ENCODE assay signal across 26 mouse cellular contexts in the genomic region with DNA sequence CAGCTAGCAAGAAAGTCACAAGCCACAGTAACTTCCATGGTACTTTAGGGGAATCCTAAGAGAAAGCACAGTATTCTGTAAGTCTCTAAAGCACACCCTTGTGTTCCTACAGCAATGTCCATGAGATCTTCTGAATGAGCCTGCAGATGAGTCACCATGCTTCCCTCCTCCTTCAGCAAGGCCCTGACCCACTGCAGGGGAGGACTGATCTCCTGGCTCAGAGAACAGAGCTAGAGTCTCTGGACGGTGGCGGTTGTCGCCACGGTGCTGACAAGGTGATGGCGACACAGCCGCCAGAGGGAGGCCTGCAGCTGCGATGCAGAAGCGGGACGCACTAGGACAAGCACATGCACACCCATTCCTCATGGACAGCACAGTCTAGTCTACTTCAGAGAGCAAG. TPM values are rescaled to one million over a fixed set of nuclear protein-coding genes. Genes with fewer than 3 reads are reported as not detected.
DNase-seq lines count a peak whose midpoint lies in the region; TF ChIP-seq lines count a peak whose summit lies in the region.
"Had no signal": no experiment of that assay in that cellular context is flagged by ENCODE, and none has a peak within 500 bp of the region (broad histone marks: within the 10 kb centered on the region; RNA-seq: fewer than 3 reads in every experiment).

No protein-coding gene starts in this region.

- H3K4me1 ChIP-seq in limb, embryonic 10.5 days: no peaks in the 10 kb centered on the region
- H3K4me1 ChIP-seq: embryonic facial prominence, embryonic 10.5 days; embryonic facial prominence, embryonic 15.5 days; forebrain, embryonic 13.5 days; hindbrain, embryonic 10.5 days; hindbrain, embryonic 15.5 days; stomach, embryonic 15.5 days had no signal

- H3K36me3 ChIP-seq in limb, embryonic 10.5 days: peaks cover 84% of the 10 kb centered on the region

- no peak for TF ChIP-seq CTCF in layer of hippocampus, adult 2 months (conservative IDR thresholded peaks at IDR 0.05)

- DNase-seq in adrenal gland, adult (ENCODE audit: inconsistent age in 2 of 2, low spot score in 1 of 2): peak; percentile 61 to 70
- DNase-seq in adrenal gland, postnatal 4 days (ENCODE audit: low spot score in 2 of 2): no peak
- DNase-seq in layer of hippocampus, adult 2 months (ENCODE audit: low spot score in 2 of 2): no peak
- no peak for DNase-seq in layer of hippocampus, adult 11-12 months (ENCODE audit: low spot score)
- peak; percentile 56 for DNase-seq in NIH3T3 (ENCODE audit: low read depth)
- DNase-seq in adrenal gland, postnatal 36 days: peak; percentile 44 to 51
- no peak for DNase-seq in limb, embryonic 10.5 days (ENCODE audit: low spot score)
- DNase-seq in kidney, postnatal 10 days: no peak
- DNase-seq: cerebellum, adult 18-20 months; cerebellum, postnatal 25 days; gastrocnemius, postnatal 36 days; heart, postnatal 14 days; kidney, adult 2 months; kidney, postnatal 4 days; lung, embryonic 14.5 days; lung, postnatal 14 days; right cerebral cortex, postnatal 25 days; thymus, postnatal 14 days had no signal

- peak overlapping the region; percentile 78 for H3K27ac ChIP-seq in layer of hippocampus, adult 2 months
- no peak overlapping the region for H3K27ac ChIP-seq in limb, embryonic 10.5 days
- H3K27ac ChIP-seq: embryonic facial prominence, embryonic 10.5 days; embryonic facial prominence, embryonic 15.5 days; forebrain, embryonic 13.5 days; hindbrain, embryonic 10.5 days; hindbrain, embryonic 15.5 days; limb, embryonic 12.5 days; stomach, embryonic 15.5 days had no signal

- no peaks in the 10 kb centered on the region for H3K9me3 ChIP-seq in limb, embryonic 10.5 days (replicated peaks)
- H3K9me3 ChIP-seq: embryonic facial prominence, embryonic 10.5 days; embryonic facial prominence, embryonic 15.5 days; forebrain, embryonic 13.5 days; G1E; hindbrain, embryonic 10.5 days; hindbrain, embryonic 15.5 days; limb, embryonic 12.5 days; stomach, embryonic 15.5 days had no signal

- H3K27me3 ChIP-seq in limb, embryonic 10.5 days (ENCODE audit: low read depth, poor library complexity, severe bottlenecking): no peaks in the 10 kb centered on the region
- H3K27me3 ChIP-seq: embryonic facial prominence, embryonic 15.5 days; forebrain, embryonic 13.5 days; hindbrain, embryonic 15.5 days; limb, embryonic 12.5 days; stomach, embryonic 15.5 days had no signal

- 95% methylated on average over 9 of the region's 9 CpGs for WGBS in limb, embryonic 10.5 days

- no peak overlapping the region for H3K4me3 ChIP-seq in layer of hippocampus, adult 2 months
- H3K4me3 ChIP-seq in limb, embryonic 10.5 days: no peak overlapping the region
- H3K4me3 ChIP-seq: embryonic facial prominence, embryonic 10.5 days; embryonic facial prominence, embryonic 15.5 days; forebrain, embryonic 13.5 days; hindbrain, embryonic 10.5 days; hindbrain, embryonic 15.5 days; limb, embryonic 12.5 days; stomach, embryonic 15.5 days had no signal

RNA-seq across cellular contexts. Expression of a gene that starts 9.0 kb away (rescaled TPM):
- 10 to 100 TPM; 50.3 to 65.3 TPM for total RNA-seq in adrenal gland, postnatal 4 days (2021)
- total RNA-seq in layer of hippocampus, adult 2 months (2021): 100 to 1,000 TPM; 101 to 105 TPM
- 10 to 100 TPM; 41.5 to 44.9 TPM for total RNA-seq in adrenal gland, postnatal 36 days (2021)
- 32.0 and 38.2 TPM in 2 replicates for polyA plus RNA-seq in limb, embryonic 10.5 days (2016; fragmentation: Nextera tagmentation; extraction: Ambion mirVana)

Comparison
In these comparisons a context has a peak if more than half of its experiments do, and no peak if none do; other contexts are left out.
1. DNase-seq: peak in adrenal gland, adult (2 of 2), NIH3T3 (single experiment) and adrenal gland, postnatal 36 days (2 of 2); none in adrenal gland, postnatal 4 days (0 of 2), layer of hippocampus, adult 2 months (0 of 2), layer of hippocampus, adult 11-12 months (single experiment), limb, embryonic 10.5 days (single experiment) and kidney, postnatal 10 days (single experiment).